Mouse (Mus musculus) stomach, postnatal 0 days (tissue): ENCODE data around the gene Stard5.

Experiments
- CTCF ChIP-seq: IDR thresholded peaks from 2 replicates; pipeline ENCODE4 v1.5.1; 2016; ENCODE audit warnings: antibody characterized with exemption, low read depth, mild to moderate bottlenecking, moderate library complexity
- EP300 ChIP-seq: optimal IDR thresholded peaks from 2 replicates; pipeline ENCODE3; 2016; ENCODE audit warnings: antibody characterized with exemption

GRCm38 (mm10) chr7:83615815-83616214, 15.9 kb upstream of the Stard5 start:
- no peak for TF ChIP-seq EP300
- peak; percentile 26; the same call in 1 of the 2 replicates for TF ChIP-seq CTCF
